Mouse (Mus musculus) layer of hippocampus, adult 9-11 months (tissue): ENCODE measurements around the gene Nek7.

ENCODE experiments used
- DNase-seq: peaks from one replicate; pipeline ENCODE4 v3.0.0; 2022

Gene Nek7

DNA sequence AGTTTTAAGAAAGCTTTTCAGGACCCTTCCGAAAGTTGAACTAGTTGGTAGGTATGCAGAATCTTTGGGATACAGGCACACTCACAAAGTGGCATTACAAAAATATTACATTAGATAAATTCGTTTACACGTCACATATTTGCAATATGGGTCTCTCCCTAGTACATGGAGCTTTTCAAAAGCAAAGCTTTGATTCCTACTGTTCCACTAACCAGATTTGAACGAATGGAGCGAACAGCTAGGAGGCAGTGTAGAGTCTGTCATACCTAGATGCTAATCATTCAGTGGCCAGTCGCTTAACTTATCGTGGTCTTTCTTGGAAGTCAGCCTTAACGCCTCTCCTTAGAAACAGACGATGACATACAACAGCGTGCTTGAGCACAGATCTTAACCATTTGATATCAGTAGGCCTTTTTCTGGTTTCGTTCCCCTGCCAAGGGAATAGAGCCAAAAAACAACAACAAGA is at the start of gene Nek7:
TSS of gene Nek7 (minus strand) at position 146 of the 466 bp plus-strand sequence.
- DNase-seq: peak; percentile 36

DNA sequence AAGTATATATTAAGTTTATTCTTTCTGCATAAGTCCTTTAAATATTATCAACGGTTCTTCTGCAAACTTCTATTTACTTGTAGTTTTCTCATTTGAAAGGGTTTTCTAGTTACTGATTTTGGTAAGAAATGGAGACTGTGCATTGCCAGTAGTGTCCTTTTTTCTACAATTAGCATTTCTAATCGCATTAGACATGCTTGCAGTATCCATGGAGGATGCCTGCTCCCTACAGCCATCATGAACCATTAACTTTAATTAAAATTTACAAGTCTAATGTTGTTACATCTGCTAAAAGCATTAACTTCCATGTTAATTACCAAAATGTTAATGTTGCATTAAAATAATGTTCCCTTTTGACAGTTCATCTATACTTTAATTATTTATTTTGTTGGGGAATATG is 42.4 kb upstream of the Nek7 start:
- DNase-seq: no peak

GRCm38 (mm10) chr1:138654212-138654611 is 34.3 kb upstream of the Nek7 start:
- DNase-seq: no peak

DNA sequence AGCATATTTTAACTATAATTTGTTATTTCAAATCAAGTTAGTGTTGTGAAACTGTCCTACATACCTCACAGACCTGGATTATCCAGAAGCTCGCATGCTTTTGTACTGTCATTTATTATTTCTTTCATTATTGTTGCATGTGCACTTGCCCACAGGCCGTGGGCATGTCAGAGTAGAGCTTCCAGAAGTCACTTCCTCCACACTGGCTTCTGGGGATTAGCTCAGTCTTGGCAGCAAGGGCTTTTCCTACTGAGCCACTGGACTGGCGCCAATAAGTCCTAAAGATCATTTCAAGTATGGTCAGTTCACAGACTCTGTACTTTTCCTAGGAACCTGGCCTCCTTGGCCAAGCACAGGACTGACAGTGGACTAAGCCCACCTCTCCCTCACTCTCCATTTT is 25.1 kb upstream of the Nek7 start:
- DNase-seq: no peak

- DNase-seq: no peak
These were observed 23.4 kb upstream of the Nek7 start for GRCm38 (mm10) chr1:138643306-138643830.

DNA sequence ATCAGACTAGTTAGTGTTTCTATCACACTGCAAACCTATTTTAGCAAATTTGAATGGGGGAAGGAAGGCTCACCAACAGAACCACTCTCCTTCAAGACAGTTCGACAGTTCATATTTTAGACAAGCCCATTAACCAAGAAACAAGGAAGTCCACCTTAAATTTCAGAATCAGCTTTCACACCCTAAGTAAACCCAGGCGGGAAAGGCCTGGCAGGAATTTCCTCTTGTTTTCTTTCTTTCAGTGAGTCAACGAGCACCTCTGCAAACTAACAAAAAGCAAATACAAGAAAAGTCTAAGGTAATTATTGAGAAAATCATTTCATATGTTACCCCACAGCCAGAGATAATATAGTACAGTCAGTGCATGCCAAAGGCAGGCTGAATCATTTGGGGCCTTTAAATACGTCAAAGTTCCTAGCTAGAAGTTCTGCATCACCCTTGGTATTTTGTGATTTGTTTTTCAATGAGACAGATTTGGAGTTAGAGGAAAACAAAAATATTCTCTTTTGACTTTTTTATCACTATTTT is 21.1 kb upstream of the Nek7 start:
- DNase-seq: no peak

- no peak for DNase-seq
These were observed 17.9 kb upstream of the Nek7 start for GRCm38 (mm10) chr1:138637850-138638249.

- DNase-seq: no peak
These were observed 14.6 kb upstream of the Nek7 start for GRCm38 (mm10) chr1:138634561-138634960.

DNA sequence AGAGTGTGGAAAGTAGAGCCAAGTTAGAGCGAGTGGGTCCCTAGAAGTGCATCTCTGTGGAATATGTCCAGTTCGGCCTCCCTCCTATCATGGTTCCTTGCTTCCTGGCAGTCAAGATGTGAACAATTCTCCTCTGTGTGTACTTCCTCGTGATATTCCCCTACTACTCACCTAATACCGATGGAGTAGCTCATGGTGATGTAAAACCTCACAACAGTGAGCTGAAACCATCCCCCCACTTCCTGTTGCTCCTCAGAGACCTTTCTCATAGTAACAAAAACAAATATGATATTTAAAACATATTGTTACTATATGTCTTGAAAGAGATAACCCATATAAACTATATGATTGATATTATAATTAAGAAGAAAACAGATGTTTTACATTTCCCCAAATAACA is 9.0 kb upstream of the Nek7 start:
- DNase-seq: no peak

GRCm38 (mm10) chr1:138628486-138628885 is 8.5 kb upstream of the Nek7 start:
- DNase-seq: no peak

DNA sequence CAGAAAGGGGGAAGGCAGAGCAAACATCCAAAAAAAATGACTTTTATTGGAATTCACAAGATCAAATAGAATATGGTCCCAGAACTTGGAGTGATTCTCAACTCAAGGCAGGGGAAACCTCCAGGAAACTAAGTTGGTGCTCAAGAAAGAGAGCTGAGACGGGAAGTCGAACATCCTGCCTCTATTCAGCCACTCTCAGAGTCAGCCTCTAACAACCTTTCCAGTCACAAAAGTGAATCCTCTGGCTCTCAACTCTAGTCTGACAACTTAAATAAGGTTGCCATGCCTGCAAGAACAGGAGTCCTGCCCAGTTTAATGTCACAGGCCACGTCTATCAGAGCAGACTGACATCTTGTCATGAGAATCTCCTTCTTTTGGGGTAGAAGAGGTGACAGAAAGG is 7.9 kb upstream of the Nek7 start:
- no peak for DNase-seq

GRCm38 (mm10) chr1:138626288-138626687 is 6.3 kb upstream of the Nek7 start:
- DNase-seq: no peak

DNA sequence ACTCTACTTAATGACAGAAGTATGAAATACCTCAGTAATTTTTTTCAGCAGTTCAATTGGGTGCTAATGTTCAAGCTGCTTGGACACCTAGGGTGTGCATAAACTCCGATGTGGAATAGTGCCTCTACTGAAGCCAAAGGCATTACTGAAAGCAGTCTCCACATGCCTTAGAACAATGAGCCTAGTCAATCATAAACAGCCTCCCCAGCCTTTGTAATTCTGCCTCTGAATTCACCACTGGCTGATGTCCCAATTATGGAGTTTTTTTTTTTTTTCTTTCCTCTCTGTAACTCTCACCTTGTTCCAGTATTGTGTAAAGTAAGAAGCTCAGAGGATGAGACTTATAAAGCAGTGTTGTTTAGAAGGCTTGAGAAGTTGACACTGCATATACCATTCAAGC is 3.9 kb upstream of the Nek7 start:
- no peak for DNase-seq

DNA sequence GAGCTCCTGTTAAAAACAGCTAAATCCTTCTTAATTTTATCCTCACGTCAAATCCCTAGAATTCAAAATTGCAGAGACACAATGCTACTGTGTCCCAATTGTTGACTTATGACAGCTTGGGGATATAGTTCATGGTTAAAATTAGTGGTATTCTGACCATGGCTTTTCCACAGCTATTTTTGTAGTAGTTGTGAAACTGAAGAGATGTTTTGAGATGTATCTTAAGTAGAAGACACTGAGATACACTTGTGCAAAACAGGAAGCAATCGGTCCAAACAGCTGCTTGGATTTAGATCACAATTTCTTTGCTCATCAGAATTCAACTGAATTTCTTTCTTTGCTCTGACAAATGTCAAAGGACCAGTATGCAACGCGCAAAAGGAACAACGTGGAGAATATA is 2.9 kb upstream of the Nek7 start:
- no peak for DNase-seq

DNA sequence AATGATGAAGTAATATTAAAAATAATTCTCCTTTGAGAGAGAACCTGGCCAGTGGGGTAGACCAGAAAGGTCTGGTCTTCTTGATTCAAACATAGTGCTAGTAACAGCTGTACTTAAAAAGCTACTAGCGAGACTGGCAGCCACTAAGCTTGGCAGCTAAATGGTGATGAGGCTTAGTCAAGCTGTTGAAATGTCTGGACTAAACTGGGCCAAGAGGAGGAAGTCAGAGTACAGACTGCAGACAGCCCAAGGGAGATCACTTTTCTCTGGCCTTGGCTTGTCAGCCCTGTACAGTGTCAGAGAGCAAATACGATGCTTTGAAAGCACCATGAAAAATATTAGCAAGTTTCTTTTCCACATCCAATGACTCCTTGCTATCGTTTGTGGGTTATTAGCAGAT is 2.5 kb upstream of the Nek7 start:
- peak; percentile 38 for DNase-seq

GRCm38 (mm10) chr1:138619114-138619971 is 598 bp downstream of the Nek7 start:
- peak; percentile 96 for DNase-seq

DNA sequence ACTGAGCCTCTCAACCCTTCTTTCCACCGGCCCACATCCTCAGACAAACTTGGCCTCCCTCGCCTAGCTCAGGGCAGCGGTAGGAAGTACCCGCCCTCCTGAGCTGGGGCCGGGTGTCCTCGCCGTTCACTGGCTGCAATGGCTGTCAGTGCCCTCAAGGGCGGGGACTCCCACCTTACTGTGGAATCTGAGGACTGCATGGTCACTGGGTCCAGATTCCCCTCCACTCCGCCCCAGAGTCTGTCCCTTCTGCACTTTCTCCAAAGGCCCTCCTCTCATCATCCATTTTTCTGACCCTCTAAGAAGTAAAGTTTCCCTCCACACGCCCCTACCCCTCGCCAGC is 2.0 kb downstream of the Nek7 start:
- peak; percentile 88 for DNase-seq

DNA sequence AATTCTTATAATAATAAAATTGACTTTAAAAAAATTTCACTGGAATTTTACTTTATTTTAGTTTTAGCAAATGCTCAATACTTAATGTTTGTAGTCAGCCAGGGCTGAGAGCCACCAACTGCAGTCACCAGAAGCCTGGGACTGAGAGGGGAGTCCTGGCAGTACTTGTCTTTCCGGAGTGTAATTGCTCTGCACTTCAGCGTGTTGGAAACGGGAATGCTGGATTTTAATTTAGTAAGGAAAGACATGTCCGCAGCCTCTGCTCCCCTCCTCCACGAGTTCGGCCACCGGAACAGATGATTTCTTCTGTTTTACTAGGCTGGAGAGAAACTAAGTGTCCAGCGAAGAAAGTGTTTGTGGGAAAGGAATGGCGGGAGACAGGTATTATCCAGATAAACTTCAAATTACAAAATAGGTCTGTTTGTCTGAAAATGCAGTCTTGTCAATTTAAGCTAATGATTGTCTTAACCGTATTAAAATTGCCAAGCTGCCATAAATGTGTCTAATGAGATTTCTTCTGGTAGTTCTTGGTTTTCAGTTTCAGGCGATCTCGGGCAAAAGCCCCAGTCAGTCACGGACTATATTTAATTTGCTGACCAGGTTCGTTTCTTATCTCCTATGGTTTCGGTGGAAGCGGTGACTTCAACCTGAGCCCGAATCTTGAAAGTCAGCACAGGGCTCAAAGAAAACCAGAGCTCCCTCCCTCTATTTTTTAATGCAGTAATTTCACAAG is 2.5 kb downstream of the Nek7 start:
- no peak for DNase-seq

DNA sequence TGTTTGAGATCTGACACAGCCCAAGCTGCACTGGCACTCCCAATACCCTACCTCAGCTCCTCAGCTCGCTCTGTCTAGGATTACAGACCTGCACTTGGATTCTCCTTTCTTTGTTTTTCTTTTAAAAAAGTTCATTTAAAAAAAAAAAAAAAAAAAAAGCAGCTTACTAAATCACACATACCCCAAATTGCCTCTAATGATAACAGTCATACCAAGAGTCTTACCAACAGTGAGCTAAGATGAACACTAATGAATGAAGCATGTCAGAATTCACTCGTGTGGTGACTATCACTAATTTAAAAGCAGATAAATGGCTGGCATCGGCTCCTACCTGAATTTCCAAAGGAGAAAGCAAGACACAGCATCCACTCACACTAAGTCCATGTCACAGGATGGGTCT is 4.6 kb downstream of the Nek7 start:
- no peak for DNase-seq

GRCm38 (mm10) chr1:138614552-138615287 is 5.2 kb downstream of the Nek7 start:
- DNase-seq: peak; percentile 75

DNA sequence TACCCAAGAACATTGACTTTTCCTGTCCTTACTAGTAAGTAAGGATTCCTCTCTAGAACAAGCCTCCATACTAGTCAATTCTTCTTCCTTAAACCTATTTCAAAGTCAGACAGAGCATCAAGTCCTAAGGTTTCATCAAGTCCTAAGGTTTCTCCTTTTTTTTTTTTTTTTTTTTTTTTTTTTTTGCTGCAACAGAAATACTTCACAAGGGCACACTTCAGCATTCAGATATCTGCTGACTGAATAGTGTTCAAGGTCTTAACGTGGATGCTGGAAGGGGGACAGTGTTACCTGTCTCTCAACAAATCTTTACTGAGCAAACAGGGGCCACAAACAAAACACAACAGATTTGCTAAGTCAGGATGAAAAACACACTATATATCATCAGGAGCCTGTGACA is 7.8 kb downstream of the Nek7 start:
- no peak for DNase-seq

GRCm38 (mm10) chr1:138609176-138609575 is 10.8 kb downstream of the Nek7 start:
- DNase-seq: no peak

- DNase-seq: no peak
These were observed 11.6 kb downstream of the Nek7 start for GRCm38 (mm10) chr1:138608336-138608735.
